Mouse (Mus musculus) frontal cortex, postnatal 10 days (tissue): ENCODE data around the gene Slc25a45.
"Not testable (repeated sequence)": the region's sequence is repeated elsewhere in the genome, so short reads cannot be mapped to it uniquely, and the experiment has no call there.

ENCODE experiments used
- DNase-seq, 2 experiments: peaks; one replicate each; pipeline ENCODE4 v3.0.0; 2022; ENCODE audit warnings: low spot score in 2 of 2, mixed read lengths in 1 of 2

The Slc25a45 gene

GRCm38 (mm10) chr19:5856604-5857003 is 21.0 kb upstream of the Slc25a45 start:
- no peak for DNase-seq

DNA sequence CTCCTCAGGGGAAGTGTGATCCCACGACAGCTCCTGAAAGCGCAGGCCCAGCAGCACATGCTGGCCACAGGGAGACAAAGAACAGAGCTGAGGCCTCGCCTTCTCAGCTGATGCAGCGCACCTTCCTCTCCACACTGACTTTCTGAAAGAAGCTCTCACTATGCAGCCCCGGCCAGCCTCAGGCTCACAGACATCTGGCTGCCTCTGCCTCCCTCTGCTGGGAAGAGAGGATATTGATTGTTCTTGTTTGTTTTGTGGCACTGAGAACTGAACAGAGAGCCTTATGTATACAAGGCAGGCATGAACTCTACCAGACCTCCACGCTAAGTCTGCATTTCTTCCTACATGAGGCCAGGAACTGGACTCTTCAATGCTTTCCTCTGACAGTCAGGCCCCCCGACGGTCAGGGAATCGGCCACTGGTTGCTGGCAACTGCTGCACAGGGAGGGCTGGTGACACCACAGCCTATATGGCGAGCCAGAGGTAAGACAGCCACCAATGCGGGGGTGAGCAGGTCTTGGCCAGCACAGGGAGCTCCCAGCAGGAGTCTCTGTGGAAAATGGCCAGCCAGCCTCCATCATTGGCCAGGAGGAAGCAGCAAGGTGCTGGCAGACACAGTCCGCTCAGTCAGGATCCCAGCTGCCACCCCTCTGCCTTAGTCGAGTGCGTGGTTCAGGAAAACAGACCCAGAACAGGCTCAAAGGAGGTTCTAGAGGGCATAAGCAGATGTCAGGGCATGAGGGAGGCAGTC is 15.1 kb upstream of the Slc25a45 start:
- DNase-seq: no peak

GRCm38 (mm10) chr19:5863776-5864175 is 13.8 kb upstream of the Slc25a45 start:
- no peak for DNase-seq

DNA sequence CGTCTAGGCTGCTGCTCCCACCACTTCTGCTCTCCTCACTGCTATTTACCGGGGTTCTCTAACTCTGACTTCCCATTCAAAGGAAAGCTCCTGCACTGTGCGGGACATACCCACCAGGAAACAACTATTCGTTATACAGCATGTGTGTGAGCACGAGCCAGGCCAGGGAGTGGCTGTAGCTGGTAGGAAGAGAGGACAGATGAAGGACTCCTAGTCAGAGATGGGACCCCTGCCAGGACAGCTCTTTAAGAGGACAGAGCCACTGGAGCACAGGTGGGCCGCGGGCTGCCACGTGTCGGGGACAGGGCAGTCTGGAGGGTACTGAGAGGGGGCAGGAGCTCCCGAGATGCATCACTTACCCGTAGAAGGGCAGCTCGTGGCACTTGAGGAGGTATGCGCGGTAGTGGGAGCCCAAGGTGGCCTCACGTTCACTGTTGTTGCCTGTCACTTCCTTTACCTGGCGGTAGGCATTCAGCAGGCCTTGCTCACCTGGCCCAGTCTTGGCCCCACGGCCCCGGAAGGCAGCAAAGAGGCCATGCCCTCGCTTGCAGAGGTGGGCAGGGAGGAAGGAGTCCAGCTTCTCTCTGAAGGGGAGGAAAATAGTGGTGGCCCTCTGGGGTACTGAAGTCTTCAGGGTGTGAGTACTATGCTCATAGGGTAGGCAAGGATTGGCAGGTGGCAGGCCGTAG is 12.8 kb upstream of the Slc25a45 start:
- no peak for DNase-seq

DNA sequence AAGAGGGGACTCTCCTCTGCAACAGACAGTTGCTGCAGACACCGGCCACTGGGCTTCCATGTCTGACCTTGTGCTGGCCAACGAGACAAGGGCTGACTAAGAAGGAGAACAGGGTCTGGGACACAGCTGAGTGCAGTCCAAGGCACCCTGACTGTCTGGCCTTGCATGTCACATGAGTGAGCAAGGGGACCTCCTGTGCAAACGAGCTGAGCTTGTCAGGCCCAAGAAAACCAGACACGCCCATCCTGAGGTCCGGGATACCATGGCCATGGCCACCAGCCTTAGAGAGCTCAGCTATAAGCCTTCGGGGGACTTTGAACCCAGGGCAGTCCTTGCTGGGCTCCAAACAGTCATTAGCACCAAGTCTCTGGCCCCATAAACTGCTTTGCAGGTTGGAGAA is 9.5 kb upstream of the Slc25a45 start:
- no peak for DNase-seq

- no peak for DNase-seq
These were observed 6.3 kb upstream of the Slc25a45 start for GRCm38 (mm10) chr19:5871273-5871672.

- no peak for DNase-seq
These were observed 5.9 kb upstream of the Slc25a45 start for GRCm38 (mm10) chr19:5871683-5872082.

GRCm38 (mm10) chr19:5872528-5872927 is 5.1 kb upstream of the Slc25a45 start:
- no peak for DNase-seq

DNA sequence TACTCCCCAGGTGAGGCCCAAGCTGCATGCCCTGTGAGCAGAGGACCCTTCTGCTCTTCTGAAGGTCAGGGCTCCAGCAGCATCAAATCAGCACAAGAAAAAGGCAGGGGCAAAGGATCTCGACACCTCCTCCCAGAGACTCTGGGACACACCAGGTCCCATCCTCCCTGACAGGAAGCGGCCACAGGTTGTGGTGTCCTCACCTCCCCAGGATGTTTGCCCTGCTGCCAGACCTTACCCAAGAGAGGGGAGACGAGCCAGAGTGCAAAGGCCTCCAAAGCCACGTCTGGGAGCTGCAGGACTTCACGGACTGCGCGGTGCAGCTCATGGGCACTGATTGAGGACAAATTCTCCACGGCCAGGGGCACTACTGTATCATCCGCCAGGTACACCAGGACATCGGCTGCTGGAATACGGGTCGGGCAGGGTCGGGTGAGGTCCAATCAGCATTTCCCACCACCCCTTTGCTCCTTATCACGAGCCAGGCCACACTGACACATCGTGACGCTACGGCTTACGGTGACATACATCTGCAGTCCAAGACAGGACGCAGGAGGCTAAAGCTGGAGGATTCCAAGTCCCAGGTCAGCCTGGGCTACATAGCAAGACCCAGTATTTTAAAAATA is 4.6 kb upstream of the Slc25a45 start:
- no peak for DNase-seq

DNA sequence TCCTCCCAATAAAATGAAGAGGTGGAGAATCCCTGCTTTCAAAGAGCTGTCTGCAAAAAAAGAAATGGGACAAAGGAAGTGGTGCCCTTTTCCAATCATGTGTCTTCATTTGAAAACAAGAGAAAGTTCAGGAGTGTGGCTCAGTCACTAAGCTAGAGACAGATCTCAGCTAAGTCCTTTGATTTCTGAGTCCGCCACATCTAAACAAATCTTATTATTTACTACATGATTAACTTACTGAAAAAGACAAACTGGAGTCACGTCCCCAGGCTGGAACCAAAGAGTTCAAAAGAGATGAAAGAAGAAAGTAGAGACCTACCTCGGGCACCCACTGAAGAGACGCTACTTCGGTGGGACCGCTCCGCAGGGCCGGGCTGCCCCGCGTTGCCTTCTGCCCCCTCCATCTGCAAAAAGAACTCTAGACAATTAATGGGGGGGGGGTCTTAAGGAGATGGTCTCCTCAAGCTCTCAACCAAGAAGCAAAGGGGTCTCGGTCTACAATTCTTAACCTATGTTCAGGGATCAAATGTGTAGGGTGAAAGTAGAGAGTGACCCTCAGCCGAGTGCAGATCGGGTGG is 3.1 kb upstream of the Slc25a45 start:
- DNase-seq: no peak

GRCm38 (mm10) chr19:5874969-5875480 is 2.6 kb upstream of the Slc25a45 start, which contains the start of gene Frmd8:
Frmd8 (minus strand) TSS chr19:5875274.
- DNase-seq: peak; percentile 87 to 91

DNA sequence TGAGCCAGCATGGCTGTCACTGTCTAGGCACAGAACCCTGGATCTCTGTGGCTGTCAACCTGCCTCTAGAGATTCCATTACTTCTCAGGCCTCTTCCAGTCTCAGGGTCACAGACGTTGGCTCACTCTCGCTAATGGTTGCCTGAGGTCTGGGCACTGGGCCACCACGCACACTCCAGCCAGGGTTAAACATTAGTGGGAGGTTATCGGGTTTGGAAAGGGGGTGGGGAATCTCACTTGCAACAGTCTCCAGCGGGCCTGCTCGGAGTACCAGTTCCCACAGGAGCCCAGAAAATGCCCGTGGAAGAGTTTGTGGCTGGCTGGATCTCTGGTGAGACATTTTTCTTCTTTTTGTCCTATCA is 734 bp downstream of the Slc25a45 start:
- no peak for DNase-seq

- no peak for DNase-seq
These were observed 1.3 kb downstream of the Slc25a45 start for GRCm38 (mm10) chr19:5878916-5879315.

DNA sequence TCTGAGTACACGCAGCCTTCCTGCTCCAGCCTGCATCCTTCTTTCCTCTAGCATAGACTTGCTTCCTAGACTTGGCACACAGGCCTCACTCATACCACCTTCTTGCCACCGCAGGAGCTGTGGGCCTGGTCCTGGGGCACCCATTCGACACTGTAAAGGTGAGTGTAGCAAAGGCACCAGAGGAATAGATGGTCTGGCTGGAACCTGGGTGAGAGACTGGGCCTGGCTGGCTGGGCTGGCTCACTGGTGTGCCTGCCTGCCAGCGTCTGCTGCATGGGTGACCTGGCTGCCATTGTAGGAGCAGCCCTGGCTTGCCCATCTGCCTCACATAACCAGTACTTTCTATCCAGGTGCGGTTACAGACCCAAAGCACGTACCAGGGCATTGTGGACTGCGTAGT is 2.1 kb downstream of the Slc25a45 start:
- DNase-seq: no peak

DNA sequence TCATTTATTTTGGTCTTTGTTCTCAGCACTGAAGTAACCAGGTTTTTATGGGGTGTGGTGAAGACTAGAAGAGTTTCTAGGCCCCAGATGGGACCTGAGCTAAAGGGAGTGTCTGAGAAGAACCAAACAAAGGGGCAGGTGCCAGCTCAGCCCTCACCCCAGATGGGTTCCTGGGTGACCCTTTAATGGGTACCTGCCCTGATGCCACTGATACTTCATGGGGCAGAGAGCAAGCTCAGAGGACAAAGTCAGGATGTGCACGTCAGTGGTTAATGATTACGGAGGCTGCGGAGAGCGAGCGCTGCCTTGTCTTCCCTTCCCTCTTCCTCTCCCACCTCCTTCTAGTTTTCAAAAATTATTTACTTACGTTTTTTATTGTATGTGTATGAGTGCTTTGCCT is 3.5 kb downstream of the Slc25a45 start:
- DNase-seq: no peak

- not testable (repeated sequence) for DNase-seq
These were observed 4.5 kb downstream of the Slc25a45 start for GRCm38 (mm10) chr19:5882079-5882478.

DNA sequence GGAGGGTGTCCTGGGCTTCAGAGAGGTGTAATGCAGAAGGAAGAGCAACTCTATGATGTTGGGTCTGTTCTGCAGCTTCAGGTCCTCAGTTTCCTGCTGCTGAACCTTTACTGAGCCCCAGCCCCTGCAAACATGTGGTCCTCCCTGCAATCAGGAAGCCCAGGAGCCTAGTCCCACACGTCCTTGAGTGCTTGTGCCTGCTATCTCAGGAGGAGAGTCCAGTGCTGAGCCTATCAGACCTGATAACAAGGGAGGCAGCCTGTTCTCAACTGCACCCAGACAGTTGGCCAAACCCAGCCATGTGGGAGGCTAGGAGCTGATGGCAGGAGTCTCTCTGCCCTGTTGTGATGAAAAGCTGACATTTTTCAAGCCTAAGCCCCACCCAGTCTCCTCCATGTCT is 6.3 kb downstream of the Slc25a45 start:
- DNase-seq: no peak

GRCm38 (mm10) chr19:5885838-5886237 is 8.2 kb downstream of the Slc25a45 start:
- no peak for DNase-seq

DNA sequence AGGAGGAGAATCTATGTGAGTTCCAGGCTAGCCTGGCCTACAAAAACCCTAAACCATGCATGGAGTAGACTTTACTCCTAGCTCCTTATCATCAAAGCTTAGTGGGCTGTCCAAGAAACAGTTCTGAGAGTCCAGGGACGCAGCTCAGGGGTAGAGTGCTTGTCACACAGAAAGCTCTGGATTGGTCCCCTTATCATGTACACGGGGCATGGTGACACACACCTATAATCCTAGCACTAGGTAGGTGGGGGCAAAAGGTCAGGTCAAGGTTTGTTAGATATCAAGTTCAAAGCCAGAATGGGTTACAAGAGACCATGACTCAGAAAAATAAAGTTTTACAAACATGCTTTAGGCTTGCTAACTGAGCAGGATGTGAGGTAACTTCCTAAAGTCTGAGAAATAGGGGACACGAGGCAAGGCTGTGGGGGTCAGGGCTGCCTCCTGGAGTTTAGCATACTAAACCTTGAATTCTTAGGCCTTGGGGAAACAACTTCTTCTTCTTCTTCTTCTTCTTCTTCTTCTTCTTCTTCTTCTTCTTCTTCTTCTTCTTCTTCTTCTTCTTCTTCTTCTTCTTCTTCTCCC is 9.7 kb downstream of the Slc25a45 start:
- DNase-seq: no peak

DNA sequence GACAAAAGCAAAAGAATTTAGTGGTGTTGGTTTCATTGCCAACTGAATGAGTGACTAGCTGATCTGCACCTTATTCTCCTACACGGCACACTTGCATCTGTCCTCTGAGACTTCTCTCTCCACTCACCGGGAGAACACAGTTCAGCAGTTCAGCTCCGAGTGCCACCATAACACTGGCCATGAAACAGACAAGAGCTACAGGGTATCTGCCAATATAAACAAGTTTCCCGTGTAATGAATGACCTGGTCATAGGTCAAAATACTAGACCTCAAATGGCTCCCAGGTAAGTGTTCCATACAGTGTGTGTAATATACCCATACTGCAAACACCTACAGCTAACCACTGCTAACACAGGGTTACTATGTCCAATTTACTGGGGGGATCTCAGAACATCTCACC is 11.6 kb downstream of the Slc25a45 start:
- DNase-seq: no peak

- DNase-seq: no peak
These were observed 14.1 kb downstream of the Slc25a45 start for GRCm38 (mm10) chr19:5891521-5892258.
